Mouse (Mus musculus) E14TG2a.4 (cell line): ENCODE data around the gene Il31.
A peak's percentile ranks its signal among the peaks of the same experiment; 100 is the strongest.
"Not testable (repeated sequence)": the region's sequence is repeated elsewhere in the genome, so short reads cannot be mapped to it uniquely, and the experiment has no call there.

Source experiments
- H3K27me3 ChIP-seq: 2 replicates; pipeline ENCODE4 v1.6.1; 2014; ENCODE audit warnings: low read length, control low read depth; ENCODE audit not compliant: insufficient read depth
- H3K36me3 ChIP-seq: 2 replicates; pipeline ENCODE4 v1.6.1; 2014; ENCODE audit warnings: low read length, control low read depth; ENCODE audit not compliant: insufficient read depth
- H3K4me1 ChIP-seq: replicated peaks from 2 replicates; pipeline ENCODE4 v1.6.1; 2014; ENCODE audit warnings: low read depth, low read length, control low read depth
- H3K4me3 ChIP-seq: replicated peaks from 2 replicates; pipeline ENCODE4 v1.5.1; 2014; ENCODE audit warnings: mild to moderate bottlenecking, low read length
- H3K9me3 ChIP-seq: 2 replicates; pipeline ENCODE4 v1.6.1; 2014; ENCODE audit warnings: low read length, control low read depth
- CTCF ChIP-seq: conservative IDR thresholded peaks from 2 replicates; pipeline ENCODE4 v1.5.1; 2014; ENCODE audit warnings: low read length
- NANOG ChIP-seq: IDR thresholded peaks from 2 replicates; pipeline ENCODE4 v1.6.1; 2014; ENCODE audit warnings: borderline replicate concordance, low read length, mixed read lengths
- POU5F1 ChIP-seq: IDR thresholded peaks from 2 replicates; pipeline ENCODE4 v1.6.1; 2014; ENCODE audit warnings: low read length, borderline replicate concordance

Il31 gene

DNA sequence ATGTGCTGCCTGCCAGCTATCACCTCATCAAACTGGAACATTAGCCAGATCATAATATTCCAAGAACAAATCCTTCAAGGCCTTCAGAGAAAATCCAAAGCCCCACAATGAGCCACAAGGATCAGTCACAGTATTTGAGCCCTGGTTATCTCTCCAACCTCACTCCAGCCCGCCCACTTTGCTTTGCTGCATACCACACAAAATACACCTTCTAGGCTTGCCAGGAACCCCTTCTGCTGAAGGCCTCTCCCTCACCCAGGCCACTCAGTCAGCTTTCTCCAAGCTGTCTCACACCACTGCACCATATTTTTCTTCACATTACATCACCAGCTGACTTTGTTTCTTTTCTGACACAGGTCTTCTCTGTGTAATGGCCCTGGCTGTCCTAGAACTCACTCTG, 32.9 kb upstream of the Il31 start:
- Histone ChIP-seq H3K27me3 (peaks cover 12% of the 10 kb centered on the region), H3K4me3 (no peak overlapping the region), H3K9me3 (no peaks in the 10 kb centered on the region), H3K36me3 (peaks cover 37% of the 10 kb centered on the region), H3K4me1 (peaks cover 35% of the 10 kb centered on the region)
- TF ChIP-seq POU5F1 (no peak), NANOG (no peak), CTCF (no peak)

DNA sequence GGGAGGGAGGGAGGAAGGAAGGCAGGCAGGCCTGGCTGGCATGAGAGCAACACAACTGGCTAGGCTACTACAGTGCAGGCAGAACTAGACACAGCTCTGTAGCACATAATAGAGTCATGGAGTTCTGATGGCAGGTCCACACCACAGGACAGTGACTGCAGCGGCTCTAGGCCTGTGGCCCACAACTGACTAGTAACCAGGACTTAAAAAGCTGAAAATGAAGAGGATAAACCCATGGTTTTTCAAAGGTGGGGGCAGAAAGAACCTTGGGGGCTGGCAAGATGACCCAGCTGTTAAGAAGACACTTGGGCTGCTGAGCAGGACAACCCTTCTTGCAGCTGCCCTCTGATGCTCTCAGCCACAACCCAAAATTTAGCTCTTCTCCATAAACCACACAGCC, 32.3 kb upstream of the Il31 start:
- TF ChIP-seq POU5F1: no peak
- no peak for TF ChIP-seq CTCF
- no peak for TF ChIP-seq NANOG

DNA sequence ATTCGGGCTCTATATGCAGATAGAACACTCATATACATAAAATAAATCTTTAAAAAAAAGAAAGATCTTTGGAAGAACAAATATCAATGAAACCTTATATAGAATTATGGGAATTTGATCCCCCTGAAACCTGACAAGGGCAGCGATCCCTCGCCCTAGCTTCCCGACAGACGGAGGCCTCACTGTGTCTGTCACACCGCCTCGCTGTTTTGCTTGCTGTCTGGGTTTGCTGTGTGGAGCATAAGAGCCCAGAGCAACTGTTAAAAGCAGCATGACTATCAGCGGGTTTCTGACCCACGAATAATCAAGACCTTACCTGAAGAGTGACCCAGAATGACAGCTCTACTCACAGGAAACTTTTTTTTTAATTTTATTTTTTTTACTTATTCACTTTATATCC, 31.4 kb upstream of the Il31 start:
- TF ChIP-seq POU5F1: no peak
- TF ChIP-seq NANOG: no peak
- no peak for TF ChIP-seq CTCF
- H3K4me3 ChIP-seq: no peak overlapping the region
- peaks cover 52% of the 10 kb centered on the region for H3K36me3 ChIP-seq
- peaks cover 30% of the 10 kb centered on the region for H3K4me1 ChIP-seq
- peaks cover 12% of the 10 kb centered on the region for H3K27me3 ChIP-seq
- no peaks in the 10 kb centered on the region for H3K9me3 ChIP-seq

More for the DNA sequence above, 32.3 kb upstream of the Il31 start:
- Histone ChIP-seq H3K9me3 (no peaks in the 10 kb centered on the region), H3K36me3 (peaks cover 42% of the 10 kb centered on the region), H3K27me3 (peaks cover 12% of the 10 kb centered on the region), H3K4me1 (peaks cover 35% of the 10 kb centered on the region), H3K4me3 (no peak overlapping the region)

- H3K27me3 ChIP-seq: peaks cover 8% of the 10 kb centered on the region
- TF ChIP-seq CTCF (no peak), POU5F1 (no peak), NANOG (no peak)
- no peak overlapping the region for H3K4me3 ChIP-seq
- peaks cover 86% of the 10 kb centered on the region for H3K36me3 ChIP-seq
- H3K9me3 ChIP-seq: no peaks in the 10 kb centered on the region
- H3K4me1 ChIP-seq: peaks cover 33% of the 10 kb centered on the region
Observed at GRCm38 (mm10) chr5:123514871-123515270, 25.6 kb upstream of the Il31 start.

- no peaks in the 10 kb centered on the region for H3K9me3 ChIP-seq
- H3K36me3 ChIP-seq: peaks cover 59% of the 10 kb centered on the region
- H3K4me1 ChIP-seq: peaks cover 48% of the 10 kb centered on the region
- no peak overlapping the region for H3K4me3 ChIP-seq
- H3K27me3 ChIP-seq: peaks cover 32% of the 10 kb centered on the region
- TF ChIP-seq NANOG (no peak), POU5F1 (no peak), CTCF (no peak)
Observed at GRCm38 (mm10) chr5:123512102-123512501, 22.8 kb upstream of the Il31 start.

GRCm38 (mm10) chr5:123511426-123511825, 22.1 kb upstream of the Il31 start:
- Histone ChIP-seq H3K4me1 (peaks cover 48% of the 10 kb centered on the region), H3K36me3 (peaks cover 52% of the 10 kb centered on the region), H3K27me3 (peaks cover 37% of the 10 kb centered on the region)
- H3K9me3 ChIP-seq, H3K4me3 ChIP-seq: not testable (repeated sequence)

DNA sequence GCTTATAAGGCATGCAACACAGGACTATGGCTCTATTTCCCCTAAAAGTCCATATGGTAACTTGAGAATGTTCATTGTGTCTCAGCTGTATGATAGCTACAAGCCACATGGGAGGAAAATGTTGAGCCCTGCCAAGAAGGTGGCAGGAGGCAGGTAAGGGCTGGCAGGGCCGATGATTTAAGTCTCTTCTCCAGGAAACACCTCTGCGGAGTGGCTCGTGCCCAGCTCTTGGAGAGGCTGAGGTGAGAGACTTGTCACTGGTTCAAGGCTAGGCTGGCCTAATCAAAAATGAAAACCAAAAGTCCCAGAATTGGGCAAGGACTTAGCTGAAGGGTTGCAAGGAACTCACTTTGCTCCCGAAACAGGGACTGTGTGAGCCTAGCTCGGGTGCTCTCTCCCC, 20.9 kb upstream of the Il31 start, which contains the start of gene B3gnt4:
Gene B3gnt4, plus strand, starts transcription at position 301 of the 400 bp plus-strand sequence.
- Histone ChIP-seq H3K9me3 (no peaks in the 10 kb centered on the region), H3K4me3 (peak within 1 kb of the TSS; percentile 84; the same call in 1 of the 2 replicates), H3K27me3 (peaks cover 43% of the 10 kb centered on the region), H3K4me1 (peaks cover 48% of the 10 kb centered on the region), H3K36me3 (peaks cover 39% of the 10 kb centered on the region)
- no peak for TF ChIP-seq NANOG
- no peak for TF ChIP-seq CTCF
- no peak for TF ChIP-seq POU5F1

GRCm38 (mm10) chr5:123508921-123509320, 19.6 kb upstream of the Il31 start:
- Histone ChIP-seq H3K4me3 (peak overlapping the region; percentile 84), H3K9me3 (no peaks in the 10 kb centered on the region), H3K27me3 (peaks cover 53% of the 10 kb centered on the region), H3K36me3 (peaks cover 27% of the 10 kb centered on the region), H3K4me1 (peaks cover 48% of the 10 kb centered on the region)
- TF ChIP-seq CTCF: no peak
- TF ChIP-seq POU5F1: no peak
- TF ChIP-seq NANOG: no peak

GRCm38 (mm10) chr5:123507936-123508723, 18.8 kb upstream of the Il31 start:
- peaks cover 55% of the 10 kb centered on the region for H3K27me3 ChIP-seq
- peaks cover 22% of the 10 kb centered on the region for H3K36me3 ChIP-seq
- peaks cover 45% of the 10 kb centered on the region for H3K4me1 ChIP-seq
- no peaks in the 10 kb centered on the region for H3K9me3 ChIP-seq
- TF ChIP-seq CTCF: no peak
- no peak for TF ChIP-seq POU5F1
- TF ChIP-seq NANOG: no peak
- H3K4me3 ChIP-seq: peak overlapping the region; percentile 84
